Mouse (Mus musculus) CH12.LX (cell line): ENCODE data around the gene Cln5. TPM values are rescaled to one million over a fixed set of nuclear protein-coding genes. Genes with fewer than 3 reads are reported as not detected.

ENCODE experiments used
- DNase-seq: peaks from one replicate; pipeline ENCODE4 v3.0.0-alpha.2; 2013; ENCODE audit errors: extremely low read depth
- H3K27ac ChIP-seq: 2 replicates; pipeline ENCODE4 v1.5.1; 2012; ENCODE audit warnings: low read depth, mild to moderate bottlenecking, control low read depth, moderate library complexity; ENCODE audit not compliant: insufficient read depth
- H3K27me3 ChIP-seq: replicated peaks from 2 replicates; pipeline ENCODE3; 2012; ENCODE audit warnings: inconsistent platforms
- H3K36me3 ChIP-seq, 2 experiments: replicated peaks in 1 of 2; 2 replicates each; pipeline versions ENCODE3 to v1.6.1; 2012; ENCODE audit warnings: inconsistent platforms in 1 of 2, low read length in 1 of 2, mild to moderate bottlenecking in 1 of 2, mixed read lengths in 1 of 2, moderate library complexity in 1 of 2; ENCODE audit not compliant: control insufficient read depth in 1 of 2, insufficient read depth in 1 of 2
- H3K4me1 ChIP-seq, 2 experiments: 2 replicates each; pipeline ENCODE4 v1.6.1; 2012; ENCODE audit warnings: inconsistent platforms in 1 of 2, moderate library complexity in 1 of 2; ENCODE audit not compliant: insufficient read depth in 2 of 2, control insufficient read depth in 1 of 2
- H3K4me2 ChIP-seq: 2 replicates; pipeline ENCODE4 v1.6.1; 2012; ENCODE audit warnings: low read depth, mild to moderate bottlenecking, control low read depth; ENCODE audit not compliant: poor library complexity, insufficient read depth, severe bottlenecking
- H3K4me3 ChIP-seq, 3 experiments: fragments of 150-350 bp in 1 of 3; sonication (generic) in 1 of 3; replicated peaks in 1 of 3; 2 replicates each; pipeline versions ENCODE3 to v1.5.1; 2011 to 2012; ENCODE audit warnings: low read depth in 2 of 3, low read length in 2 of 3, mild to moderate bottlenecking in 2 of 3, moderate library complexity in 2 of 3, control low read depth in 1 of 3, improper control_type of control experiment in 1 of 3, inconsistent platforms in 1 of 3, mixed read lengths in 1 of 3; ENCODE audit not compliant: poor library complexity in 1 of 3
- H3K79me2 ChIP-seq: replicated peaks from 2 replicates; pipeline ENCODE4 v1.6.1; 2012; ENCODE audit warnings: mild to moderate bottlenecking, moderate library complexity; ENCODE audit not compliant: control insufficient read depth, poor library complexity, insufficient read depth, severe bottlenecking; ENCODE audit errors: extremely low read depth
- H3K9ac ChIP-seq: 2 replicates; pipeline ENCODE4 v1.6.1; 2012; ENCODE audit warnings: low read depth, mild to moderate bottlenecking, control low read depth, moderate library complexity; ENCODE audit not compliant: insufficient read depth
- H3K9me3 ChIP-seq: replicated peaks from 2 replicates; pipeline ENCODE3; 2012; ENCODE audit warnings: low read length, inconsistent platforms, mixed read lengths
- E2F4 ChIP-seq: IDR thresholded peaks from 2 replicates; pipeline ENCODE4 v1.6.1; 2011; ENCODE audit warnings: low read depth, low read length, improper control_type of control experiment; ENCODE audit not compliant: insufficient replicate concordance
- EP300 ChIP-seq: IDR thresholded peaks from 2 replicates; pipeline ENCODE4 v1.6.1; 2011; ENCODE audit warnings: low read length, improper control_type of control experiment
- ETS1 ChIP-seq: conservative IDR thresholded peaks from 2 replicates; pipeline ENCODE4 v1.6.1; 2012; ENCODE audit warnings: low read depth, mild to moderate bottlenecking, inconsistent platforms, low read length, improper control_type of control experiment, moderate library complexity
- GABPA ChIP-seq: IDR thresholded peaks from 2 replicates; pipeline ENCODE4 v1.6.1; 2012; ENCODE audit warnings: low read depth, low read length, improper control_type of control experiment, inconsistent platforms; ENCODE audit not compliant: insufficient replicate concordance
- KAT2A ChIP-seq: IDR thresholded peaks from 2 replicates; pipeline ENCODE4 v1.6.1; 2012; ENCODE audit warnings: low read length, improper control_type of control experiment, inconsistent platforms; ENCODE audit not compliant: insufficient replicate concordance
- TCF12 ChIP-seq: IDR thresholded peaks from 2 replicates; pipeline ENCODE4 v1.6.1; 2014; ENCODE audit warnings: low read depth, mild to moderate bottlenecking, inconsistent platforms, low read length, improper control_type of control experiment
- USF1 ChIP-seq: IDR thresholded peaks from 2 replicates; pipeline ENCODE4 v1.6.1; 2014; ENCODE audit warnings: low read depth, mild to moderate bottlenecking, inconsistent platforms, low read length, improper control_type of control experiment
- USF2 ChIP-seq: conservative IDR thresholded peaks from 2 replicates; pipeline ENCODE4 v1.6.1; 2011; ENCODE audit warnings: low read depth, low read length, improper control_type of control experiment
- dilution Hi-C: fragments of 300-500 bp; cut with MboI; formaldehyde crosslinking; loops from 2 replicates; pipeline ENCODE4 v1.14.3; 2020; ENCODE audit warnings: low sequenced_read_pairs; ENCODE audit not compliant: extremely low pct_unique_long_range_greater_than_20kb, extremely low pct_ligation_motif_present
- in situ Hi-C: fragments of 300-500 bp; cut with MboI; formaldehyde crosslinking; loops from 3 replicates; pipeline ENCODE4 v1.14.3; 2019; ENCODE audit warnings: low sequenced_read_pairs, low pct_ligation_motif_present, low pct_unique_long_range_greater_than_20kb, mixed read lengths
- polyA plus RNA-seq: library from polyadenylated mRNA; unstranded; fragments of >175 nt; gene quantifications from 2 replicates; pipeline ENCODE4 v1.2.1, GENCODE M21; 2012; ENCODE audit warnings: low read depth; ENCODE audit not compliant: insufficient read length
- total RNA-seq, 2 experiments: library from RNA; depleted of rRNA; stranded (reverse); fragments of 300-350 nt in 1 of 2; fragments of >200 nt in 1 of 2; gene quantifications; 2 replicates each; pipeline ENCODE4 v1.2.3; 2012 to 2014

The Cln5 gene
- total and polyA plus RNA-seq, 3 experiments = 29.2 to 62.0 (median 34.7) TPM

DNA sequence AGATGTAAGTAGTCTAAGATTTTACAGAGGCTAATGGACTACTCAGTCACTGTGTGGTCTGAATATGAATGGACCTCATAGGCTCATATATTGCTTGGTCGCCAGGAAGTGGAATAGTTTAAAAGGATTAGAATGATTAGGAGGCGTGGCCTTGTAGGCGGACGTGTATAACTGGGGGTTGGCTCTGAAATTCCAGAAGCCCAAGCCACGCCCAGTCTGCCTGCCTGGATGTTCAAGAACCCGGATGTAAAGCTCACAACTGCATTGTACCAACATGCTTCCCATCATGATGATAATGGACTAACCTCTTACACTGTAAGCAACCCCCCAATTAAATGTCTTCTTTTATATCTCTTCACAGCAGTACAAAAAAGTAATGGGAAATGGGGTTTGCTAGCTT lies 55.7 kb downstream of the Cln5 start:
- Histone ChIP-seq H3K9ac (no peak overlapping the region), H3K27me3 (no peaks in the 10 kb centered on the region), H3K4me1 (no peaks in the 10 kb centered on the region), H3K27ac (no peak overlapping the region), H3K4me3 (no peak overlapping the region), H3K4me2 (no peak overlapping the region), H3K79me2 (no peaks in the 10 kb centered on the region), H3K36me3 (peaks cover 59 to 85% of the 10 kb centered on the region in 2 experiments), H3K9me3 (no peaks in the 10 kb centered on the region)
- no peak for DNase-seq
- no peak for TF ChIP-seq KAT2A
- no peak for TF ChIP-seq GABPA
- no peak for TF ChIP-seq USF2
- TF ChIP-seq TCF12 = no peak
- TF ChIP-seq E2F4 = no peak
- TF ChIP-seq USF1 = no peak
- no peak for TF ChIP-seq EP300
- TF ChIP-seq ETS1 = no peak
- dilution Hi-C loops (no loop called here), in situ Hi-C loops (no loop called here)

Other genes with a start within 250 kb of the Cln5 start
- 29.8 and 35.4 TPM in 2 replicates for gene Kctd12, start 87.6 kb upstream of the Cln5 start, total RNA-seq (2012; rRNA removed)
- gene Kctd12, start 87.6 kb upstream of the Cln5 start, total RNA-seq (2014; rRNA removed) = 21.8 and 23.5 TPM in 2 replicates
- 17.5 and 21.4 TPM in 2 replicates for gene Kctd12, start 87.6 kb upstream of the Cln5 start, polyA plus RNA-seq
- gene Acod1, start 23.2 kb upstream of the Cln5 start, total RNA-seq (2012; rRNA removed) = 0.88 and 1.6 TPM in 2 replicates
- gene Acod1, start 23.2 kb upstream of the Cln5 start, total RNA-seq (2014; rRNA removed) = 0.16 and 0.24 TPM in 2 replicates
- 0.09 TPM in 1 of 2 replicates, not detected in the other for gene Acod1, start 23.2 kb upstream of the Cln5 start, polyA plus RNA-seq
- gene Fbxl3, start 29.4 kb downstream of the Cln5 start, total RNA-seq (2012; rRNA removed) = 21.4 and 22.6 TPM in 2 replicates
- 37.5 and 39.5 TPM in 2 replicates for gene Fbxl3, start 29.4 kb downstream of the Cln5 start, total RNA-seq (2014; rRNA removed)
- gene Fbxl3, start 29.4 kb downstream of the Cln5 start, polyA plus RNA-seq = 37.1 and 43.3 TPM in 2 replicates